Mouse (Mus musculus): Measurements from ENCODE around the gene Abo. TPM values are rescaled to one million over a fixed set of nuclear protein-coding genes. Genes with fewer than 3 reads are reported as not detected.
"Not testable (repeated sequence)": the region's sequence is repeated elsewhere in the genome, so short reads cannot be mapped to it uniquely, and the experiment has no call there.

The Abo gene
- not detected for total RNA-seq (2022)

- DNase-seq (ENCODE audit: low spot score in 2 of 2): no peak
Observed at GRCm38 (mm10) chr2:26864879-26865278, at the start of gene Abo. Gene Abo, minus strand, starts transcription at chr2:26864979.

GRCm38 (mm10) chr2:26914148-26914941, 49.6 kb upstream of the Abo start:
- no peak for DNase-seq (ENCODE audit: low spot score in 2 of 2)

- no peak for DNase-seq (ENCODE audit: low spot score in 2 of 2)
Observed at GRCm38 (mm10) chr2:26913416-26914147, 48.8 kb upstream of the Abo start.

GRCm38 (mm10) chr2:26912253-26912770, 47.5 kb upstream of the Abo start:
- DNase-seq (ENCODE audit: low spot score in 2 of 2): no peak

GRCm38 (mm10) chr2:26910994-26911765, 46.4 kb upstream of the Abo start:
- DNase-seq (ENCODE audit: low spot score in 2 of 2): peak in 1 of 2 experiments; percentile 60

GRCm38 (mm10) chr2:26910124-26910993, 45.6 kb upstream of the Abo start, which contains the start of the genes Med22 and Rpl7a:
Gene Med22, minus strand, starts transcription at chr2:26910677.
Gene Rpl7a, plus strand, starts transcription at chr2:26910764.
- DNase-seq (ENCODE audit: low spot score in 2 of 2): peak; percentile 98 to 100

GRCm38 (mm10) chr2:26909387-26909784, 44.6 kb upstream of the Abo start:
- DNase-seq (ENCODE audit: low spot score in 2 of 2): no peak

GRCm38 (mm10) chr2:26908710-26909386, 44.1 kb upstream of the Abo start:
- no peak for DNase-seq (ENCODE audit: low spot score in 2 of 2)

- no peak for DNase-seq (ENCODE audit: low spot score in 2 of 2)
Observed at GRCm38 (mm10) chr2:26907109-26907508, 42.3 kb upstream of the Abo start.

- DNase-seq (ENCODE audit: low spot score in 2 of 2): no peak
Observed at GRCm38 (mm10) chr2:26906431-26906830, 41.7 kb upstream of the Abo start.

- no peak for DNase-seq (ENCODE audit: low spot score in 2 of 2)
Observed at GRCm38 (mm10) chr2:26905936-26906335, 41.2 kb upstream of the Abo start.

GRCm38 (mm10) chr2:26903311-26903710, 38.5 kb upstream of the Abo start:
- DNase-seq (ENCODE audit: low spot score in 2 of 2): no peak

GRCm38 (mm10) chr2:26902467-26903220, 37.9 kb upstream of the Abo start, which contains the start of gene Surf6:
Gene Surf6, minus strand, starts transcription at chr2:26902879.
- DNase-seq (ENCODE audit: low spot score in 2 of 2): peak; percentile 95 to 96

- DNase-seq (ENCODE audit: low spot score in 2 of 2): no peak
Observed at GRCm38 (mm10) chr2:26901834-26902400, 37.1 kb upstream of the Abo start.

GRCm38 (mm10) chr2:26900731-26901130, 36.0 kb upstream of the Abo start:
- no peak for DNase-seq (ENCODE audit: low spot score in 2 of 2)

- DNase-seq (ENCODE audit: low spot score in 2 of 2): no peak
Observed at GRCm38 (mm10) chr2:26895898-26896297, 31.1 kb upstream of the Abo start.

- DNase-seq (ENCODE audit: low spot score in 2 of 2): not testable (repeated sequence)
Observed at GRCm38 (mm10) chr2:26886170-26886569, 21.4 kb upstream of the Abo start.

GRCm38 (mm10) chr2:26885541-26885940, 20.8 kb upstream of the Abo start:
- DNase-seq (ENCODE audit: low spot score in 2 of 2): not testable (repeated sequence)

GRCm38 (mm10) chr2:26878571-26878970, 13.8 kb upstream of the Abo start:
- no peak for DNase-seq (ENCODE audit: low spot score in 2 of 2)
